25 mouse cellular contexts compared by ENCODE assay signal in genomic region chr12:40978719-40979500, GRCm38 (mm10). TPM values are rescaled to one million over a fixed set of nuclear protein-coding genes. Genes with fewer than 3 reads are reported as not detected.
DNase-seq lines count a peak whose midpoint lies in the region; ATAC-seq and TF ChIP-seq lines count a peak whose summit lies in the region.
"Had no signal": no experiment of that assay in that cellular context is flagged by ENCODE, and none has a peak within 500 bp of the region (broad histone marks: within the 10 kb centered on the region; RNA-seq: fewer than 3 reads in every experiment).

No protein-coding gene starts in this region.

- TF ChIP-seq POLR2A in CH12.LX (IDR thresholded peaks at IDR 0.05; ENCODE audit: low read depth, low read length), result no peak

- TF ChIP-seq CTCF in CH12.LX (conservative IDR thresholded peaks at IDR 0.05 in 1 of 2, IDR thresholded peaks at IDR 0.05 in 1 of 2; ENCODE audit: low read depth in 2 of 2, low read length in 2 of 2), result no peak
- TF ChIP-seq CTCF in lung, postnatal 0 days (IDR thresholded peaks at IDR 0.05), result no peak
- TF ChIP-seq CTCF in left cerebral cortex, adult 2 months (IDR thresholded peaks at IDR 0.05), result no peak

- ATAC-seq in intestine, embryonic 16.5 days, result peak; percentile 96
- no peak for ATAC-seq in lung, postnatal 0 days
- ATAC-seq: activated CD4-positive, CD25-positive, alpha-beta regulatory T cell, adult 4 months; CD4-positive, CD25-positive, alpha-beta regulatory T cell, adult 4 months; forebrain, embryonic 14.5 days; forebrain, postnatal 0 days; hindbrain, postnatal 0 days had no signal

- no peak overlapping the region for H3K4me3 ChIP-seq in CH12.LX (replicated peaks in 1 of 3; ENCODE audit: low read depth in 2 of 3, low read length in 2 of 3, poor library complexity in 1 of 3)
- H3K4me3 ChIP-seq in intestine, embryonic 16.5 days (ENCODE audit: low read length), result no peak overlapping the region
- H3K4me3 ChIP-seq in lung, postnatal 0 days (ENCODE audit: low read depth, low read length), result no peak overlapping the region
- no peak overlapping the region for H3K4me3 ChIP-seq in left cerebral cortex, adult 2 months
- H3K4me3 ChIP-seq: embryonic facial prominence, embryonic 12.5 days; embryonic facial prominence, embryonic 15.5 days; gastrocnemius, adult 2 months; heart, embryonic 12.5 days; heart, embryonic 15.5 days had no signal

- peaks cover 3 to 25% of the 10 kb centered on the region in 2 experiments for H3K4me1 ChIP-seq in CH12.LX (ENCODE audit: control insufficient read depth in 1 of 2, insufficient read depth in 2 of 2)
- H3K4me1 ChIP-seq in intestine, embryonic 16.5 days (ENCODE audit: control insufficient read depth, insufficient read depth, low read length), result peaks cover 3% of the 10 kb centered on the region; the same call in 1 of the 2 replicates
- no peaks in the 10 kb centered on the region for H3K4me1 ChIP-seq in lung, postnatal 0 days (ENCODE audit: insufficient read depth, low read depth, low read length)
- H3K4me1 ChIP-seq: embryonic facial prominence, embryonic 12.5 days; embryonic facial prominence, embryonic 15.5 days; heart, embryonic 12.5 days; heart, embryonic 15.5 days had no signal

- no peak overlapping the region for H3K4me2 ChIP-seq in CH12.LX (ENCODE audit: insufficient read depth, low read depth, poor library complexity, severe bottlenecking)
- no peak overlapping the region for H3K4me2 ChIP-seq in intestine, embryonic 16.5 days (ENCODE audit: low read depth, low read length)
- no peak overlapping the region for H3K4me2 ChIP-seq in lung, postnatal 0 days (replicated peaks; ENCODE audit: low read depth, low read length)
- H3K4me2 ChIP-seq: embryonic facial prominence, embryonic 12.5 days; embryonic facial prominence, embryonic 15.5 days; heart, embryonic 12.5 days; heart, embryonic 15.5 days; hindbrain, embryonic 14.5 days had no signal

- in situ Hi-C loops in CH12.LX (cut with MboI; ENCODE audit: low pct_ligation_motif_present, low pct_unique_long_range_greater_than_20kb, low sequenced_read_pairs), result no loop called here

- dilution Hi-C loops in CH12.LX (cut with MboI; ENCODE audit: extremely low pct_ligation_motif_present, extremely low pct_unique_long_range_greater_than_20kb, low sequenced_read_pairs), result no loop called here

- WGBS in intestine, embryonic 16.5 days, result 64% methylated on average over 2 of the region's 2 CpGs
- WGBS in lung, postnatal 0 days, result 78% methylated on average over 2 of the region's 2 CpGs

- intact Hi-C loops in left cerebral cortex, adult 2 months (cut with DNase I), result no loop called here

- peak overlapping the region; percentile 29; the same call in 1 of the 2 replicates for H3K9ac ChIP-seq in CH12.LX (ENCODE audit: insufficient read depth, low read depth)
- no peak overlapping the region for H3K9ac ChIP-seq in intestine, embryonic 16.5 days (ENCODE audit: low read depth, low read length)
- no peak overlapping the region for H3K9ac ChIP-seq in lung, postnatal 0 days (replicated peaks; ENCODE audit: low read depth)
- H3K9ac ChIP-seq: embryonic facial prominence, embryonic 12.5 days; embryonic facial prominence, embryonic 15.5 days; forebrain, postnatal 0 days; heart, embryonic 12.5 days; heart, embryonic 15.5 days; hindbrain, embryonic 14.5 days had no signal

- DNase-seq in CH12.LX (ENCODE audit: extremely low read depth), result peak; percentile 3
- peak; percentile 22 for DNase-seq in brain, adult 2 months (ENCODE audit: low read depth, low spot score)
- DNase-seq in lung, postnatal 0 days (ENCODE audit: low spot score), result no peak
- DNase-seq in urinary bladder, postnatal 14 days (ENCODE audit: low spot score), result no peak
- DNase-seq in left cerebral cortex, adult 2 months (ENCODE audit: extremely low spot score in 1 of 2, low spot score in 2 of 2), result no peak
- DNase-seq: adrenal gland, postnatal 10 days; adrenal gland, postnatal 36 days; cerebellum, adult 11 months; cerebellum, adult 9-11 months; forebrain, postnatal 0 days; gastrocnemius, adult 2 months; gastrocnemius, postnatal 14 days; heart, adult 18-20 months; heart, postnatal 10 days; heart, postnatal 4 days had no signal

- H3K79me2 ChIP-seq in CH12.LX (replicated peaks; ENCODE audit: control insufficient read depth, extremely low read depth, insufficient read depth, poor library complexity, severe bottlenecking), result no peaks in the 10 kb centered on the region

- no peaks in the 10 kb centered on the region for H3K27me3 ChIP-seq in CH12.LX (replicated peaks)
- no peaks in the 10 kb centered on the region for H3K27me3 ChIP-seq in intestine, embryonic 16.5 days (replicated peaks; ENCODE audit: control insufficient read depth, insufficient read depth, low read length)
- no peaks in the 10 kb centered on the region for H3K27me3 ChIP-seq in lung, postnatal 0 days (replicated peaks; ENCODE audit: insufficient read depth, low read length)
- H3K27me3 ChIP-seq: embryonic facial prominence, embryonic 12.5 days; embryonic facial prominence, embryonic 15.5 days; heart, embryonic 12.5 days; heart, embryonic 15.5 days had no signal

- TF ChIP-seq RAD21 in CH12.LX (IDR thresholded peaks at IDR 0.05; ENCODE audit: low read depth, low read length), result no peak

- no peak overlapping the region for H3K27ac ChIP-seq in CH12.LX (ENCODE audit: insufficient read depth, low read depth)
- H3K27ac ChIP-seq in intestine, embryonic 16.5 days (ENCODE audit: low read length), result peak overlapping the region; percentile 54
- H3K27ac ChIP-seq in lung, postnatal 0 days (ENCODE audit: low read length), result no peak overlapping the region
- H3K27ac ChIP-seq in left cerebral cortex, adult 2 months, result no peak overlapping the region
- H3K27ac ChIP-seq: embryonic facial prominence, embryonic 12.5 days; embryonic facial prominence, embryonic 15.5 days; gastrocnemius, adult 2 months; heart, embryonic 15.5 days; hindbrain, embryonic 14.5 days; hindbrain, postnatal 0 days had no signal

- H3K36me3 ChIP-seq in CH12.LX (replicated peaks in 1 of 2; ENCODE audit: control insufficient read depth in 1 of 2, insufficient read depth in 1 of 2, low read length in 1 of 2), result no peaks in the 10 kb centered on the region
- no peaks in the 10 kb centered on the region for H3K36me3 ChIP-seq in intestine, embryonic 16.5 days (ENCODE audit: control insufficient read depth, insufficient read depth, low read length)
- no peaks in the 10 kb centered on the region for H3K36me3 ChIP-seq in lung, postnatal 0 days (ENCODE audit: insufficient read depth, low read length)
- H3K36me3 ChIP-seq: embryonic facial prominence, embryonic 12.5 days; embryonic facial prominence, embryonic 15.5 days; heart, embryonic 12.5 days; heart, embryonic 15.5 days had no signal

- TF ChIP-seq EP300 in CH12.LX (IDR thresholded peaks at IDR 0.05; ENCODE audit: low read length), result no peak
- TF ChIP-seq EP300 in lung, postnatal 0 days (IDR thresholded peaks at IDR 0.05), result no peak

- H3K9me3 ChIP-seq in CH12.LX (replicated peaks; ENCODE audit: low read length), result no peaks in the 10 kb centered on the region
- H3K9me3 ChIP-seq in intestine, embryonic 16.5 days (ENCODE audit: control insufficient read depth, low read length), result no peaks in the 10 kb centered on the region
- H3K9me3 ChIP-seq in lung, postnatal 0 days (ENCODE audit: low read length), result no peaks in the 10 kb centered on the region
- H3K9me3 ChIP-seq: embryonic facial prominence, embryonic 12.5 days; embryonic facial prominence, embryonic 15.5 days; heart, embryonic 12.5 days; heart, embryonic 15.5 days had no signal

TF ChIP-seq in CH12.LX, 34 proteins besides CTCF, POLR2A, EP300 and RAD21:
- no peak for TF ChIP-seq CHD2 (IDR thresholded peaks at IDR 0.05; ENCODE audit: low read length)
- TF ChIP-seq KAT2A (IDR thresholded peaks at IDR 0.05; ENCODE audit: insufficient replicate concordance, low read length), result no peak
- TF ChIP-seq ETS1 (conservative IDR thresholded peaks at IDR 0.05; ENCODE audit: low read depth, low read length), result no peak
- no peak for TF ChIP-seq MAX (IDR thresholded peaks at IDR 0.05; ENCODE audit: low read length)
- TF ChIP-seq POLR2AphosphoS2 (IDR thresholded peaks at IDR 0.05; ENCODE audit: low read depth, low read length), result no peak
- no peak for TF ChIP-seq JUN (IDR thresholded peaks at IDR 0.05; ENCODE audit: insufficient read depth, low read depth, low read length)
- TF ChIP-seq MAZ (IDR thresholded peaks at IDR 0.05; ENCODE audit: low read depth, low read length), result no peak
- TF ChIP-seq MAFK (IDR thresholded peaks at IDR 0.05; ENCODE audit: insufficient replicate concordance, low read length), result no peak
- TF ChIP-seq SIN3A (IDR thresholded peaks at IDR 0.05; ENCODE audit: low read length), result no peak
- no peak for TF ChIP-seq ELF1 (IDR thresholded peaks at IDR 0.05; ENCODE audit: low read depth, low read length)
- no peak for TF ChIP-seq ZMIZ1 (IDR thresholded peaks at IDR 0.05; ENCODE audit: low read depth, low read length)
- no peak for TF ChIP-seq ZC3H11A (IDR thresholded peaks at IDR 0.05; ENCODE audit: low read depth, low read length)
- TF ChIP-seq JUND (conservative IDR thresholded peaks at IDR 0.05; ENCODE audit: low read depth, low read length), result no peak
- no peak for TF ChIP-seq MEF2A (IDR thresholded peaks at IDR 0.05; ENCODE audit: borderline replicate concordance, low read depth, low read length)
- no peak for TF ChIP-seq ZNF384 (IDR thresholded peaks at IDR 0.05; ENCODE audit: low read depth, low read length)
- TF ChIP-seq PAX5 (IDR thresholded peaks at IDR 0.05; ENCODE audit: low read length), result no peak
- no peak for TF ChIP-seq NELFE (IDR thresholded peaks at IDR 0.05; ENCODE audit: low read depth, low read length)
- no peak for TF ChIP-seq USF1 (IDR thresholded peaks at IDR 0.05; ENCODE audit: low read depth, low read length)
TF ChIP-seq in CH12.LX: peak in this region for 0.

RNA-seq across cellular contexts. Expression of gene Immp2l, which starts 45.0 kb away (rescaled TPM):
- total RNA-seq in CH12.LX (2012; rRNA removed), result 9.1 and 16.5 TPM in 2 replicates
- total RNA-seq in CH12.LX (2014; rRNA removed), result 9.9 and 11.4 TPM in 2 replicates
- polyA plus RNA-seq in CH12.LX (2012; ENCODE audit: insufficient read length, low read depth), result 3.6 and 4.8 TPM in 2 replicates
- polyA plus RNA-seq in intestine, embryonic 16.5 days (2015; fragmentation: Nextera tagmentation; extraction: Ambion mirVana), result 36.8 TPM in 2 replicates
- 4.9 and 5.2 TPM in 2 replicates for polyA plus RNA-seq in lung, postnatal 0 days (2015; fragmentation: Nextera tagmentation; extraction: Ambion mirVana)
- total RNA-seq in left cerebral cortex, adult 2 months (2021), result 1 to 10 TPM; 5.4 to 7.9 TPM

Comparison
In these comparisons a context has a peak if more than half of its experiments do, and no peak if none do; other contexts are left out.
1. DNase-seq: peak in CH12.LX (single experiment) and brain, adult 2 months (single experiment); none in lung, postnatal 0 days (single experiment), urinary bladder, postnatal 14 days (single experiment) and left cerebral cortex, adult 2 months (0 of 2).